Mouse (Mus musculus): ENCODE measurements around the gene Ankle2. TPM values are rescaled to one million over a fixed set of nuclear protein-coding genes. Genes with fewer than 3 reads are reported as not detected.
A peak's percentile ranks its signal among the peaks of the same experiment; 100 is the strongest.

Ankle2 gene
- total RNA-seq, 2 experiments from 2014 or later = 36.1 to 41.3 TPM

GRCm38 (mm10) chr5:110281984-110282383, 51.2 kb downstream of the Ankle2 start:
- DNase-seq (ENCODE audit: extremely low spot score in 1 of 2, low spot score in 1 of 2) = no peak

- DNase-seq (ENCODE audit: extremely low spot score in 1 of 2, low spot score in 1 of 2) = peak in 1 of 2 experiments; percentile 61
Measured at GRCm38 (mm10) chr5:110284536-110284935, 53.7 kb downstream of the Ankle2 start.

- no peak for DNase-seq (ENCODE audit: extremely low spot score in 1 of 2, low spot score in 1 of 2)
Measured at GRCm38 (mm10) chr5:110285156-110285555, 54.4 kb downstream of the Ankle2 start.

GRCm38 (mm10) chr5:110285770-110286445, 55.1 kb downstream of the Ankle2 start, which contains the start of the genes Pxmp2 and Pole:
TSS of gene Pxmp2 (minus strand) at chr5:110286186.
TSS of gene Pole (plus strand) at chr5:110286306.
- DNase-seq (ENCODE audit: extremely low spot score in 1 of 2, low spot score in 1 of 2) = peak; percentile 65 to 83

- DNase-seq (ENCODE audit: extremely low spot score in 1 of 2, low spot score in 1 of 2) = no peak
Measured at GRCm38 (mm10) chr5:110286446-110287083, 55.8 kb downstream of the Ankle2 start.

- no peak for DNase-seq (ENCODE audit: extremely low spot score in 1 of 2, low spot score in 1 of 2)
Measured at GRCm38 (mm10) chr5:110287084-110287475, 56.3 kb downstream of the Ankle2 start.

- no peak for DNase-seq (ENCODE audit: extremely low spot score in 1 of 2, low spot score in 1 of 2)
Measured at GRCm38 (mm10) chr5:110291649-110292048, 60.8 kb downstream of the Ankle2 start.

GRCm38 (mm10) chr5:110296637-110297036, 65.8 kb downstream of the Ankle2 start:
- DNase-seq (ENCODE audit: extremely low spot score in 1 of 2, low spot score in 1 of 2) = no peak

- no peak for DNase-seq (ENCODE audit: extremely low spot score in 1 of 2, low spot score in 1 of 2)
Measured at GRCm38 (mm10) chr5:110300591-110300990, 69.8 kb downstream of the Ankle2 start.

Other genes with a start within 250 kb of the Ankle2 start
- gene Zfp932, start 234.5 kb upstream of the Ankle2 start, total RNA-seq (2021) = 10 to 100 TPM; 46.9 to 62.7 TPM
- gene Gm17655, start 158.5 kb upstream of the Ankle2 start, total RNA-seq (2021) = 10 to 100 TPM in 1 of 2 experiments, 1 to 10 TPM in 1; 7.8 to 13.0 TPM
- gene Gm35315, start 136.6 kb upstream of the Ankle2 start, total RNA-seq (2021) = under 1 TPM; 0.56 to 0.76 TPM
- gene Plcxd1, start 131.0 kb upstream of the Ankle2 start, total RNA-seq (2021) = 1 to 10 TPM; 4.4 to 4.7 TPM
- 10 to 100 TPM; 69.3 to 91.5 TPM for gene Gtpbp6, start 122.8 kb upstream of the Ankle2 start, total RNA-seq (2021)
- 10 to 100 TPM; 15.4 to 17.0 TPM for gene Zfp605, start 120.9 kb upstream of the Ankle2 start, total RNA-seq (2021)
- gene Chfr, start 95.2 kb upstream of the Ankle2 start, total RNA-seq (2021) = 10 to 100 TPM; 46.5 to 61.0 TPM
- 10 to 100 TPM; 44.6 to 50.7 TPM for gene Golga3, start 54.3 kb upstream of the Ankle2 start, total RNA-seq (2021)
- gene Pgam5, start 38.9 kb downstream of the Ankle2 start, total RNA-seq (2021) = 10 to 100 TPM; 62.5 to 63.2 TPM
- gene Pxmp2, start 55.2 kb downstream of the Ankle2 start, total RNA-seq (2021) = 10 to 100 TPM in 1 of 2 experiments, 1 to 10 TPM in 1; 10.0 to 12.6 TPM
- 1 to 10 TPM; 1.3 to 1.8 TPM for gene Pole, start 55.3 kb downstream of the Ankle2 start, total RNA-seq (2021)
- gene P2rx2, start 112.2 kb downstream of the Ankle2 start, total RNA-seq (2021) = under 1 TPM in 1 of 2 experiments, not detected in 1; 0.75 TPM
- not detected for gene Lrcol1, start 113.7 kb downstream of the Ankle2 start, total RNA-seq (2021)
- gene Fbrsl1, start 217.5 kb downstream of the Ankle2 start, total RNA-seq (2021) = 10 to 100 TPM; 83.5 to 89.3 TPM